In genomic region chr6:34040624-34041235, GRCm38 (mm10) we compare ENCODE assay signal across 8 mouse cellular contexts. TPM values are rescaled to one million over a fixed set of nuclear protein-coding genes. Genes with fewer than 3 reads are reported as not detected.
DNase-seq lines count a peak whose midpoint lies in the region; ATAC-seq and TF ChIP-seq lines count a peak whose summit lies in the region.

No protein-coding gene starts in this region.

- H3K4me1 ChIP-seq in embryonic facial prominence, embryonic 11.5 days (ENCODE audit: control insufficient read depth, insufficient read depth, low read length) = no peaks in the 10 kb centered on the region
- 0 out of 2 replicates have a peak, but pooled peaks cover 5% of the 10 kb centered on the region for H3K4me1 ChIP-seq in kidney, postnatal 0 days (replicated peaks; ENCODE audit: insufficient read depth, low read length)
- no peaks in the 10 kb centered on the region for H3K4me1 ChIP-seq in liver, embryonic 11.5 days (replicated peaks; ENCODE audit: control insufficient read depth, insufficient read depth, low read length)
- H3K4me1 ChIP-seq in testis, adult 2 months (ENCODE audit: control insufficient read depth, insufficient read depth, low read length) = no peaks in the 10 kb centered on the region

- no peak overlapping the region for H3K9ac ChIP-seq in embryonic facial prominence, embryonic 11.5 days (replicated peaks; ENCODE audit: low read length)
- H3K9ac ChIP-seq in kidney, postnatal 0 days (ENCODE audit: low read depth, low read length) = no peak overlapping the region
- no peak overlapping the region for H3K9ac ChIP-seq in liver, embryonic 11.5 days (ENCODE audit: low read depth, low read length)

- no peaks in the 10 kb centered on the region for H3K27me3 ChIP-seq in embryonic facial prominence, embryonic 11.5 days (ENCODE audit: control insufficient read depth, insufficient read depth, low read length)
- no peaks in the 10 kb centered on the region for H3K27me3 ChIP-seq in kidney, postnatal 0 days (ENCODE audit: insufficient read depth, low read length)
- no peaks in the 10 kb centered on the region for H3K27me3 ChIP-seq in liver, embryonic 11.5 days (replicated peaks; ENCODE audit: control insufficient read depth, insufficient read depth, low read length)
- H3K27me3 ChIP-seq in testis, adult 2 months (ENCODE audit: control insufficient read depth, insufficient read depth, low read length) = no peaks in the 10 kb centered on the region

- WGBS in embryonic facial prominence, embryonic 11.5 days = 40% methylated on average over 12 of the region's 12 CpGs
- 41% methylated on average over 12 of the region's 12 CpGs for WGBS in kidney, postnatal 0 days
- 45% methylated on average over 12 of the region's 12 CpGs for WGBS in liver, embryonic 11.5 days

- H3K4me2 ChIP-seq in embryonic facial prominence, embryonic 11.5 days (ENCODE audit: low read depth, low read length) = no peak overlapping the region
- no peak overlapping the region for H3K4me2 ChIP-seq in kidney, postnatal 0 days (ENCODE audit: low read length)
- H3K4me2 ChIP-seq in liver, embryonic 11.5 days = no peak overlapping the region

- DNase-seq in CD4-positive helper T cell, adult 2 months (ENCODE audit: low read depth, low spot score) = peak; percentile 62
- DNase-seq in adrenal gland, postnatal 25 days = peak; percentile 72
- DNase-seq in embryonic facial prominence, embryonic 11.5 days (ENCODE audit: low spot score) = peak; percentile 87
- peak; percentile 72 for DNase-seq in heart, adult 8-10 months (ENCODE audit: low spot score)
- peak; percentile 68 for DNase-seq in kidney, postnatal 0 days (ENCODE audit: low spot score)
- peak; percentile 62 for DNase-seq in liver, embryonic 11.5 days (ENCODE audit: low spot score)
- peak; percentile 79 for DNase-seq in neural tube, embryonic 10.5 days (ENCODE audit: extremely low spot score, low spot score)

- no peak overlapping the region for H3K27ac ChIP-seq in embryonic facial prominence, embryonic 11.5 days (replicated peaks; ENCODE audit: low read depth, low read length)
- H3K27ac ChIP-seq in kidney, postnatal 0 days = no peak overlapping the region
- no peak overlapping the region for H3K27ac ChIP-seq in liver, embryonic 11.5 days (ENCODE audit: low read depth, low read length)
- no peak overlapping the region for H3K27ac ChIP-seq in testis, adult 2 months (ENCODE audit: control insufficient read depth, insufficient read depth, low read depth, low read length)

- no peaks in the 10 kb centered on the region for H3K9me3 ChIP-seq in embryonic facial prominence, embryonic 11.5 days (replicated peaks; ENCODE audit: control insufficient read depth, low read length)
- H3K9me3 ChIP-seq in kidney, postnatal 0 days (replicated peaks; ENCODE audit: low read length) = no peaks in the 10 kb centered on the region
- H3K9me3 ChIP-seq in liver, embryonic 11.5 days (ENCODE audit: control insufficient read depth, low read length) = no peaks in the 10 kb centered on the region

- TF ChIP-seq CTCF in kidney, postnatal 0 days (IDR thresholded peaks at IDR 0.05; ENCODE audit: low read depth) = peak; percentile 87
- peak; percentile 52; the same call in 1 of the 2 replicates for TF ChIP-seq CTCF in testis, adult 2 months (IDR thresholded peaks at IDR 0.05; ENCODE audit: control insufficient read depth, insufficient read depth, insufficient replicate concordance, low read depth, low read length)

- peak; percentile 82 for ATAC-seq in embryonic facial prominence, embryonic 11.5 days (replicated peaks; ENCODE audit: insufficient number of reproducible peaks, low FRiP score, low TSS enrichment, low read depth)
- peak; percentile 46 for ATAC-seq in kidney, postnatal 0 days (replicated peaks; ENCODE audit: low FRiP score, low read depth)
- peak; percentile 34; the same call in 1 of the 2 replicates for ATAC-seq in liver, embryonic 11.5 days (replicated peaks; ENCODE audit: low FRiP score)

- no peak for TF ChIP-seq POLR2A in testis, adult 2 months (IDR thresholded peaks at IDR 0.05; ENCODE audit: control insufficient read depth, low read depth, low read length)

- H3K4me3 ChIP-seq in embryonic facial prominence, embryonic 11.5 days (ENCODE audit: low read depth, low read length) = no peak overlapping the region
- no peak overlapping the region for H3K4me3 ChIP-seq in kidney, postnatal 0 days (replicated peaks; ENCODE audit: low read depth, low read length)
- no peak overlapping the region for H3K4me3 ChIP-seq in liver, embryonic 11.5 days (ENCODE audit: low read depth, low read length)
- no peak overlapping the region for H3K4me3 ChIP-seq in testis, adult 2 months (ENCODE audit: control insufficient read depth, low read depth, low read length)

- H3K36me3 ChIP-seq in embryonic facial prominence, embryonic 11.5 days (replicated peaks; ENCODE audit: control insufficient read depth, insufficient read depth, low read depth, low read length) = no peaks in the 10 kb centered on the region
- H3K36me3 ChIP-seq in kidney, postnatal 0 days (ENCODE audit: insufficient read depth, low read length) = no peaks in the 10 kb centered on the region
- H3K36me3 ChIP-seq in liver, embryonic 11.5 days (ENCODE audit: control insufficient read depth, insufficient read depth, low read length) = no peaks in the 10 kb centered on the region
- peaks cover 1% of the 10 kb centered on the region; the same call in 1 of the 2 replicates for H3K36me3 ChIP-seq in testis, adult 2 months (ENCODE audit: control insufficient read depth, insufficient read depth, low read length)

RNA-seq across cellular contexts. Expression of gene Lrguk, which starts 11.5 kb away (rescaled TPM):
- total RNA-seq in adrenal gland, postnatal 25 days (2021) = 0.14 and 0.70 TPM in 2 replicates
- 0.67 and 0.70 TPM in 2 replicates for polyA plus RNA-seq in embryonic facial prominence, embryonic 11.5 days (2014; fragmentation: Nextera tagmentation; extraction: Ambion mirVana)
- total RNA-seq in heart, adult 8-10 months (2022) = under 1 TPM in 3 of 4 experiments, not detected in 1; 0.03 to 0.11 (median 0.09) TPM
- 1.2 and 1.3 TPM in 2 replicates for polyA plus RNA-seq in kidney, postnatal 0 days (2015; fragmentation: Nextera tagmentation; extraction: Ambion mirVana)
- 0.67 and 1.1 TPM in 2 replicates for polyA plus RNA-seq in liver, embryonic 11.5 days (2014; fragmentation: Nextera tagmentation; extraction: Ambion mirVana)
- polyA plus RNA-seq in testis, adult 2 months (2012; rRNA removed) = 18.2 TPM in 2 replicates
